Mouse (Mus musculus) retina, postnatal 1 day (tissue): ENCODE results near the gene Cym.
A peak's percentile ranks its signal among the peaks of the same experiment; 100 is the strongest.

Experiments used
- DNase-seq: peaks from one replicate; pipeline ENCODE4 v3.0.0-alpha.2; 2012

The Cym gene

GRCm38 (mm10) chr3:107223230-107223629 is 1.7 kb upstream of the Cym start:
- no peak for DNase-seq

- no peak for DNase-seq
These were observed 3.0 kb downstream of the Cym start for GRCm38 (mm10) chr3:107218572-107218971.

GRCm38 (mm10) chr3:107217101-107217480 is 4.4 kb downstream of the Cym start:
- DNase-seq, result no peak

- no peak for DNase-seq
These were observed 5.0 kb downstream of the Cym start for GRCm38 (mm10) chr3:107216400-107217100.

- DNase-seq, result no peak
These were observed 6.9 kb downstream of the Cym start for GRCm38 (mm10) chr3:107214606-107215005.

GRCm38 (mm10) chr3:107207625-107208253 is 13.8 kb downstream of the Cym start:
- DNase-seq, result peak; percentile 41

DNA sequence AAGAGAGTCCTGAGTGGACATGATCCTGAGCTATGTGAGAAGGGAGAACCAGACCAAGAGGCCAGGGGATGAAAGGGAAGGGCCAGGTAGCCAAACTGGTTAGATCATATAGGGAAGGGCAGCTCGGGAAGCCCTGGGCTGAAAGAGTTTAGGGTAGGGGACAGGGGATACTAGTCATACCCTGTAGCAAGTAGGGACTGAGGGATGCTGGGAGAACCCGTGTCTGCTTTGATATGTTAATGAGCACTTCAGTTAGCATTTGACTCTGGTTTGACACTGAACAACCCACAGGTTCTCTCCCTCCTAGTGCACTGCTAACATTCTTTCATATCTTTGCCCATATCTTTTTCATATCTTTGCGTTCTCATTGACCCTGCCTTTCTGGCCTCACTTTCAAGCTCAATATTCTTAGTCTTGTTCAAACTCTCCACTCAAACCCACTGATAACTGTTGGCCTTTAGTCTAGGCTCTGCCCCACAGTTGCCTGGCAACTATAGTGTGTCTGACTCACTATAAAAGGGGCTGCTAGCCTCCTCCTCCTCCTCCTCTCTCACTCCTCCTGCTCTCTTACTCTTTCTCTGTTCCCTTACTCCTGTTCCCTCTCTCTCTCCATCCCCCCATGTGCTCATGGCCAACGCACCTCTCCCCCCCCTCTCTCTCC is 14.9 kb downstream of the Cym start:
- DNase-seq, result no peak

- peak; percentile 72 for DNase-seq
These were observed 15.5 kb downstream of the Cym start for GRCm38 (mm10) chr3:107205994-107206393.

GRCm38 (mm10) chr3:107205170-107205569 is 16.4 kb downstream of the Cym start:
- no peak for DNase-seq

- no peak for DNase-seq
These were observed 17.1 kb downstream of the Cym start for GRCm38 (mm10) chr3:107204413-107204812.

- DNase-seq, result no peak
These were observed 20.0 kb downstream of the Cym start for GRCm38 (mm10) chr3:107201310-107202180.

GRCm38 (mm10) chr3:107188226-107188899 is 33.2 kb downstream of the Cym start:
- peak; percentile 74 for DNase-seq

- no peak for DNase-seq
These were observed 34.5 kb downstream of the Cym start for GRCm38 (mm10) chr3:107187022-107187421.

GRCm38 (mm10) chr3:107185597-107185996 is 35.9 kb downstream of the Cym start:
- no peak for DNase-seq

- no peak for DNase-seq
These were observed 38.4 kb downstream of the Cym start for GRCm38 (mm10) chr3:107183178-107183577.

- no peak for DNase-seq
These were observed 38.8 kb downstream of the Cym start, which contains the start of gene Kcna10 for GRCm38 (mm10) chr3:107182756-107183155. Gene Kcna10, plus strand, starts transcription at chr3:107183056.

DNA sequence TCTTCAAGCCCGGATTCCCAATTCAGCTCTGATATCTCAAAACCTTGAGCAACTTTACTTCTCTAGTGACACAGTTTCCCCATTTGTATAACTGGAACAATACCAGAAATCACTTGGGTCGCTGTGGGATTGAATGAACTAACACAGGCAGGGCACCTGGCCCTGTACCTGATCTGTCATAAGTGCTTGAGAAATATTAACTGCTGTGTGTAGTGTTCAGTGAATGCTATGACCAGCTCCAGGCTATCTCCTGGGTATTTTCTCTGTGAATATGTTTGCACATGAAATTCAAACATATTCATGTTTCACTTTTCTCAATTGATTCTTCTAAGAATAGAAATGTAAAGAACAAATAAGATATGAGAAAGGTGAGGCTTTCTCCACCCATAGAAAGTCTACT is 40.7 kb downstream of the Cym start:
- no peak for DNase-seq

- DNase-seq, result peak; percentile 24
These were observed 45.0 kb downstream of the Cym start for GRCm38 (mm10) chr3:107176501-107176900.

DNA sequence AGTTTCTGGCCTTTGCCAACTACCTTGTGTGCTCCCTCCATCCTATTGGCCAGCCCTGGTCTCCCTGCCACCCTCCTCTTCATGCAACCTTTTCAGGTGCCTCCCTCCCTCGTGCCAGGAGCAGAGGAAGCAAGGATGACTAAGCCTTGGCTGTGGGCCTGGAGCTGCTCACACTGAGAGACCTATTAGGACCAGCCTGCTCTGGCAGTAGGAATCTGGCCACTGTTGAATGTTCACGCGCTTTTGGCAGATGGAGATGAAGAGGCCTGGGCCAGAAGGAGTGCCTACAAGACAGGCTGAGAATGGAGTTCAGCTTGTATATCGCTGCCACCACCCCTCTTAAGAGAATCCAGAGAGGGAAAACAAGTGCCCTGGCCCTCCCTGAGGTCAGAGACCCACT is 46.0 kb downstream of the Cym start:
- no peak for DNase-seq

GRCm38 (mm10) chr3:107172556-107172955 is 49.0 kb downstream of the Cym start:
- no peak for DNase-seq

DNA sequence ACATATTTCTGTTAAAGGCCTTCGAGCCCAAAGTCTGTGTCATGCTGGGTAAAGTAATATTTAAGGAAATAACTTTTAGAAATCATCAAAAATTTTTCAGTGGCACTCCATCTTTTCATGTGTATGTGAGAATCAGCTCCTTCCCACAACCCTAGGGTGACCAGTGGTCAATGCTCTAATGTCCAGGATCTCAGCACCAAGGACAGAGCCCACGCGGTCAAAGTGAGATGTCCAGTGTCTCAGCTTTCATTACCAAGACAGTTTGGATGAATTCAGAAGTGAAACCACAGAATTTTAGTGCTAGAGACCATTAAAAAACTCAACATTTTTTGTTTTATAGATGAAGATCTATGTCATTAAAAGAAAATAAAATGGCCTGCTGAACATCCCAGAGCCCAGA is 49.6 kb downstream of the Cym start:
- DNase-seq, result no peak

DNA sequence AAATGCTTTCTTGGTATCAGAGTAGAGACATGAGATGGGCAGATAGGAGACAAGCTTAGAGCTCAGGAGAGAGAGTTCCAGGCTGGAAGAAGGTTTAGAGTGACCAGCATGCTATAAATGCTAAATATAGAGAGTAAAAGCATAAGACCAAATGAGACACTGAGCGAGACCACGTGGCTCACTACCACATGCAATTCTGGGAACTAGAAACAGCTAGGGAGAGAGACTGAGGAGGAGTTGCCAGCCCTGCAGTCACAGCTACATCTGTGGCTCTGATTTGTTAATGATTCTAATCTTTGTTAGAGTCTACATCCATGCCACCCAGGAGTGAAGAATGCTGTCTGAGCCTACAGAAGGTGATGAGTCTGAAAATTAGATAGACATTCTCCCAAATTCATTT is 52.0 kb downstream of the Cym start:
- no peak for DNase-seq

DNA sequence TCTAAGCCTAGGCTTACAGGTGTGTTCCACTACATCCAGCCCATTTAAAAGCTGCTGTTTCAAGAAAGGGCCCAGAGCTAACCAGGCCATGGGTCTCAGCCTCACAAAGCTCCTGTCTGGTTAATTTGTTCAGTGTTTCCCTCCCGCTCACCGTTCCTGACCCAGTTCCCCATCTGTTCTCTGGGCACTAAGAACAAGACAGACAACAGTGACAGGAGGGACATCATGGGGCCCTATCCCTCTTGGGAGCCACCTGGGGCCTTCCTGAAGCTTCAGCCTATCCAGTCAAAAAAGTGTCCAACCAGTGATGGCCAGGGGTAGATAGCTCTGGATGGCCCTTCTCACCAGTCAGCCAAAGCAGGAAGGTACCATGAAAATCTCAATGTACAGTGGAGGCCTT is 58.8 kb downstream of the Cym start:
- peak; percentile 49 for DNase-seq
